Mouse (Mus musculus) E14TG2a.4 (cell line): Measurements from ENCODE around the gene Tppp.
"Not testable (repeated sequence)": the region's sequence is repeated elsewhere in the genome, so short reads cannot be mapped to it uniquely, and the experiment has no call there.

Source experiments
- H3K27me3 ChIP-seq: 2 replicates; pipeline ENCODE4 v1.6.1; 2014; ENCODE audit warnings: low read length, control low read depth; ENCODE audit not compliant: insufficient read depth
- H3K36me3 ChIP-seq: 2 replicates; pipeline ENCODE4 v1.6.1; 2014; ENCODE audit warnings: low read length, control low read depth; ENCODE audit not compliant: insufficient read depth
- H3K4me1 ChIP-seq: replicated peaks from 2 replicates; pipeline ENCODE4 v1.6.1; 2014; ENCODE audit warnings: low read depth, low read length, control low read depth
- H3K4me3 ChIP-seq: replicated peaks from 2 replicates; pipeline ENCODE4 v1.5.1; 2014; ENCODE audit warnings: mild to moderate bottlenecking, low read length
- H3K9me3 ChIP-seq: 2 replicates; pipeline ENCODE4 v1.6.1; 2014; ENCODE audit warnings: low read length, control low read depth
- CTCF ChIP-seq: conservative IDR thresholded peaks from 2 replicates; pipeline ENCODE4 v1.5.1; 2014; ENCODE audit warnings: low read length
- NANOG ChIP-seq: IDR thresholded peaks from 2 replicates; pipeline ENCODE4 v1.6.1; 2014; ENCODE audit warnings: borderline replicate concordance, low read length, mixed read lengths
- POU5F1 ChIP-seq: IDR thresholded peaks from 2 replicates; pipeline ENCODE4 v1.6.1; 2014; ENCODE audit warnings: low read length, borderline replicate concordance

The Tppp gene

GRCm38 (mm10) chr13:73990761-73991160 lies 18.4 kb upstream of the Tppp start:
- TF ChIP-seq NANOG (no peak), POU5F1 (no peak), CTCF (no peak)
- no peak overlapping the region for H3K4me3 ChIP-seq
- H3K9me3 ChIP-seq: no peaks in the 10 kb centered on the region
- H3K4me1 ChIP-seq: no peaks in the 10 kb centered on the region
- no peaks in the 10 kb centered on the region for H3K27me3 ChIP-seq
- H3K36me3 ChIP-seq: no peaks in the 10 kb centered on the region

GRCm38 (mm10) chr13:73991267-73991666 lies 17.9 kb upstream of the Tppp start:
- H3K36me3 ChIP-seq: no peaks in the 10 kb centered on the region
- no peaks in the 10 kb centered on the region for H3K9me3 ChIP-seq

GRCm38 (mm10) chr13:73996456-73996855 lies 12.8 kb upstream of the Tppp start:
- Histone ChIP-seq H3K36me3 (no peaks in the 10 kb centered on the region), H3K4me1 (no peaks in the 10 kb centered on the region), H3K9me3 (no peaks in the 10 kb centered on the region), H3K27me3 (no peaks in the 10 kb centered on the region), H3K4me3 (no peak overlapping the region)
- no peak for TF ChIP-seq POU5F1
- no peak for TF ChIP-seq NANOG
- no peak for TF ChIP-seq CTCF

More at GRCm38 (mm10) chr13:73991267-73991666, 17.9 kb upstream of the Tppp start:
- TF ChIP-seq NANOG (no peak), POU5F1 (no peak), CTCF (no peak)
- Histone ChIP-seq H3K4me1 (no peaks in the 10 kb centered on the region), H3K27me3 (no peaks in the 10 kb centered on the region), H3K4me3 (no peak overlapping the region)

GRCm38 (mm10) chr13:74000519-74000918 lies 8.7 kb upstream of the Tppp start:
- H3K4me3 ChIP-seq: no peak overlapping the region
- no peaks in the 10 kb centered on the region for H3K27me3 ChIP-seq
- H3K4me1 ChIP-seq: no peaks in the 10 kb centered on the region
- H3K9me3 ChIP-seq: no peaks in the 10 kb centered on the region
- no peaks in the 10 kb centered on the region for H3K36me3 ChIP-seq
- TF ChIP-seq CTCF (no peak), POU5F1 (no peak), NANOG (no peak)

GRCm38 (mm10) chr13:74000961-74001360 lies 8.2 kb upstream of the Tppp start:
- TF ChIP-seq NANOG (no peak), POU5F1 (no peak), CTCF (no peak)
- Histone ChIP-seq H3K4me1 (no peaks in the 10 kb centered on the region), H3K9me3 (no peaks in the 10 kb centered on the region), H3K27me3 (0 out of 2 replicates have a peak, but pooled peaks cover 3% of the 10 kb centered on the region), H3K4me3 (no peak overlapping the region), H3K36me3 (no peaks in the 10 kb centered on the region)

GRCm38 (mm10) chr13:74001492-74001891 lies 7.7 kb upstream of the Tppp start:
- H3K36me3 ChIP-seq: no peaks in the 10 kb centered on the region
- no peak overlapping the region for H3K4me3 ChIP-seq
- H3K9me3 ChIP-seq: no peaks in the 10 kb centered on the region
- TF ChIP-seq POU5F1 (no peak), NANOG (no peak), CTCF (no peak)
- H3K4me1 ChIP-seq: no peaks in the 10 kb centered on the region
- peaks cover 7% of the 10 kb centered on the region; the same call in 1 of the 2 replicates for H3K27me3 ChIP-seq

- H3K4me3 ChIP-seq, H3K36me3 ChIP-seq, H3K9me3 ChIP-seq: not testable (repeated sequence)
- Histone ChIP-seq H3K27me3 (peaks cover 57% of the 10 kb centered on the region), H3K4me1 (peaks cover 25% of the 10 kb centered on the region)
These were observed 2.3 kb upstream of the Tppp start for GRCm38 (mm10) chr13:74006881-74007280.

- peaks cover 70% of the 10 kb centered on the region for H3K27me3 ChIP-seq
- not testable (repeated sequence) for H3K9me3 ChIP-seq, H3K36me3 ChIP-seq
- peaks cover 25% of the 10 kb centered on the region for H3K4me1 ChIP-seq
- peak overlapping the region; percentile 84; the same call in 1 of the 2 replicates for H3K4me3 ChIP-seq
These were observed 991 bp upstream of the Tppp start for GRCm38 (mm10) chr13:74008216-74008615.

GRCm38 (mm10) chr13:74009791-74010614 lies 796 bp downstream of the Tppp start:
- Histone ChIP-seq H3K36me3 (no peaks in the 10 kb centered on the region), H3K4me3 (peak overlapping the region; percentile 84), H3K27me3 (peaks cover 88% of the 10 kb centered on the region), H3K4me1 (peaks cover 25% of the 10 kb centered on the region), H3K9me3 (no peaks in the 10 kb centered on the region)
- TF ChIP-seq NANOG (no peak), CTCF (no peak), POU5F1 (no peak)
